Mouse (Mus musculus) brain, adult 2 months (tissue): ENCODE results near the gene Unc119.

ENCODE experiments used
- DNase-seq: peaks from one replicate; pipeline ENCODE4 v3.0.0; 2011; ENCODE audit warnings: low read depth, low spot score

Gene Unc119

GRCm38 (mm10) chr11:78343381-78344327 lies at the start of gene Unc119:
Unc119 (plus strand) TSS chr11:78343482.
- DNase-seq, result peak; percentile 77

- no peak for DNase-seq
These were observed 48.7 kb upstream of the Unc119 start for GRCm38 (mm10) chr11:78294585-78294984.

- DNase-seq, result no peak
These were observed 42.4 kb upstream of the Unc119 start for GRCm38 (mm10) chr11:78300917-78301316.

- DNase-seq, result peak; percentile 94
These were observed 41.8 kb upstream of the Unc119 start, which contains the start of gene Spag5 for GRCm38 (mm10) chr11:78301357-78302084. Spag5 (plus strand) TSS chr11:78301529.

DNA sequence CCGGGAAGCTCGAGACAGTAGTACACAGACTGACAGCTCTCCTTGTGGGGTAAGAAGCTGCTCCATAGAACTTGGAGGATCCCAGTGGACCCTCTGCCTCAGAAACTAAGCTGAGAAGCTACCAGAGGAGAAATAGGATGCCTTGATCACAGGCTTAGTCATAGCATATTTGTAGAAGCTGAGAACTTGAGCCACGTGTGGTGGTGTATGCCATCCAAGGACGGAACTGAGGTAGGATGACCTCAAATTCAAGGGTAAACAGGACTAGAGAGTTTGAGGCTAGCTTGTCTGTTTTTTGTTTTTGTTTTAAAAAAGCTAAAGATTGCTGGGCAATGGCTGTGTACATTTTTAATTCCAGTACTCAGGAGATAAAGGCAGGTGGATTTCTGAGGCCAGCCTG lies 38.0 kb upstream of the Unc119 start:
- DNase-seq, result no peak

DNA sequence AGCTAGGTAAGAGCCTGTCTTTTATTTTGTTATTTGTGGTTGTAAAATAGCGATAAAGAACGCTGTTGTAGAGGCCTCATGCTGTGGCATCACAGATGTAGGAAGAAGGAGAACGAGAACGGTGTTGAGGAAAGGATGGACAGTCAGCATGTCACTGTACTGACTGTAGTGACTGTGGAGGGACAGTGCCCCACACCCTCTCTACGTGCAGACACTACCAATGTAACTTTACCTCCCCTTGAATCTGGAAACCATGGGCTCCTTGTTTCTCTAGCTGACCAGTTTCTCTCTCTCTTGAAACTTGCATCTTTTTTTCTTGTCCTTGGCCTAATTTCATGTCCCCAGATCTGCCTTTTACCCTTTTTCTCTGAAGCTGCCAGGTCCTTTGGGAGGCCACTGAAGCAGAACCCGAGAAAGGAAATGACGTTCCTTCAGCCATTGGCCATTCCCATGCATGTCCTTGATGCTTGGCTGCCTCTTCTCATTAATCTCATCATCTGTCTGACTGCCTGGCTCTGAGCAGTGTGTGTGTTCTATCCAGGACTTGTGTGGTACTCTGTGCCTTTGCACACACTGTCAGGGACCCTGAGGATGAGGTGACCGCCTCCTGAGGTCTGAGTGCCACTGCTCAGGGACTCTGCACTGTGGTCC lies 32.3 kb upstream of the Unc119 start:
- DNase-seq, result no peak

GRCm38 (mm10) chr11:78313662-78314061 lies 29.6 kb upstream of the Unc119 start:
- DNase-seq, result no peak

DNA sequence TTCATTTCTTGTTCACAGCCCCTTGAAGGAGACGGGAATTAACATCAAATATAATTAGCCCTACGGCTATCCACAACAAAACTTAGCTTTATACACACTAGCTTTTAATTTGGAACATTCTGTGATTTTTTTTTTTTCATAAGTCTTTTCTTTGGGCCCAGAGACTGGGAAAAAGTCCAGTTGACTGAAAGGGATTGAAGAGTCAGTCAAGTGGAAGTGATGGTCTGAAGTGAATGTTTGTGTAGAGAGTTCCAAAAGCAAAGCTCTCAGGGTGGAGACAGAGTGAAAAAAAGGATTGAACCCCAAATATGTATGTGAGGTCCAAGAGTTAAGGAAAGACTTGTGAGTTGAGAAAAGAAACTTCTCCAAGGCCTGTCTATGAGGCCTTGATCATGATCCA lies 24.9 kb upstream of the Unc119 start:
- DNase-seq, result no peak

GRCm38 (mm10) chr11:78322076-78322831 lies 21.0 kb upstream of the Unc119 start:
- DNase-seq, result peak; percentile 49

DNA sequence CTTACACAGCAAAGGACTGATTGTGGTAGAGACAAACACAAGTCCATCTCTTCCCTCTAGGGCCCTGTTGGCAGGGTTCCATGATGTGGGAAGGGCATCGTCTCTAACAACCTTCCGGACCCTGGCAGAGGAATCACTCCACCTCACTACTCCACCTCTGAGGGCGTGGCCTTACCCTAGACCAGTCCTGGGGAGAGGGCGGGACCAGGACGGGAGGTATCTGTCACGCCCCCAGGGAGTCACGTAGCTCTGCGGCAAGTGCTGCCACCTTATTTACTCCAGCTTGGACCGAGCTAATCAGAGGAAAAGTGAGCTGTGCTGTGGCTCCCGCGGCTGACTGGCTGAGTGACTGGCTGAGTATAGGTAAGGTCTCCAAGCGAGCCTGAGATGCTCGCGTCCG lies 20.4 kb upstream of the Unc119 start, which contains the start of gene Aldoc:
Gene Aldoc, plus strand, starts transcription at position 109 of the 400 bp plus-strand sequence.
- DNase-seq, result peak; percentile 94

- peak; percentile 72 for DNase-seq
These were observed 19.1 kb upstream of the Unc119 start for GRCm38 (mm10) chr11:78324000-78324785.

DNA sequence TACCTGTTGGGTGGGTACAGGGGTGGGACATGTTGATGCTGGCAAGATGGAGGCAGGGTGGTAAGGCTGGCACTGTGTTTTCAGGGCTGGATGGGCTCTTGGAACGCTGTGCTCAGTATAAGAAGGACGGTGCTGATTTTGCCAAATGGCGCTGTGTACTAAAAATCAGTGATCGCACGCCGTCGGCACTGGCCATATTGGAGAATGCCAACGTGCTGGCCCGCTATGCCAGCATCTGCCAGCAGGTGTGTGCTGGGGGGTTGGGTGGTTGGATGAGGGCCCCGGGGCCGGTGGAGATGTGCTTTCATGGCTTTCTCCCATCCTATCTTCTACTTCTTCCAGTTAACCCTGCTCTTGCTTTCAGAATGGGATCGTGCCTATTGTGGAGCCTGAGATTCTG lies 18.3 kb upstream of the Unc119 start:
- no peak for DNase-seq

GRCm38 (mm10) chr11:78327215-78327614 lies 16.1 kb upstream of the Unc119 start:
- DNase-seq, result no peak

- DNase-seq, result peak; percentile 98
These were observed 15.4 kb upstream of the Unc119 start, which contains the start of gene Pigs for GRCm38 (mm10) chr11:78327634-78328511. Pigs (plus strand) TSS chr11:78328415.

- DNase-seq, result no peak
These were observed 14.7 kb upstream of the Unc119 start for GRCm38 (mm10) chr11:78328512-78329056.

DNA sequence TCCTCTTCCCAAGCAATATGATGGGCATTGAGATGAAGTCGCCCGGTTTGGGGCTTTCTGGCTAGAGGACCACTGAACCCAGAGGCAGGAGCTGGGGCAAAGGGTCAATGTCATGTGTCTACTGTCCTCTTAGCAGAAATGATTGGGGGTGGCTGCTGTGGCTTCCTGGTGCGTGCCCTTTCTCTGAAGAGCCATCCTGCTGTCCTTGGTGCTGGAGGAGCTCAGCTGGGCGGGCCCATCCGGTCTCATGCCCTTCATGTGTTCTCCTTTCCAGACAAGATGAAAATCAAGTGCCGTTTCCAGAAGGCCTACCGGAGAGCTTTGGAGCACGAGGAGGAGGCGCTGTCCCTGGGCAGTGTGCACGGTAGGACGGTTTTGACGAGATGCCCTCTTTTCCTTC lies 10.6 kb upstream of the Unc119 start:
- no peak for DNase-seq

- DNase-seq, result no peak
These were observed 9.3 kb upstream of the Unc119 start for GRCm38 (mm10) chr11:78333992-78334391.

GRCm38 (mm10) chr11:78337040-78337439 lies 6.2 kb upstream of the Unc119 start:
- no peak for DNase-seq

- DNase-seq, result no peak
These were observed 1.6 kb upstream of the Unc119 start for GRCm38 (mm10) chr11:78341702-78342101.
